Mouse (Mus musculus) neural tube, embryonic 14.5 days (tissue): Measurements from ENCODE around the gene Vmn2r9. TPM values are rescaled to one million over a fixed set of nuclear protein-coding genes. Genes with fewer than 3 reads are reported as not detected.

ENCODE experiments used
- polyA plus RNA-seq: library from polyadenylated mRNA; unstranded; fragments of >200 nt; fragmentation: Nextera tagmentation; extraction: Ambion mirVana; gene quantifications from 2 replicates; pipeline ENCODE4 v1.2.1, GENCODE M21; 2014

Vmn2r9 gene
- polyA plus RNA-seq, 1 experiment from 2014 or later: not detected

Other genes with a start within 250 kb of the Vmn2r9 start
- 42.4 and 49.9 TPM in 2 replicates for gene Gak, start 222.8 kb downstream of the Vmn2r9 start, polyA plus RNA-seq
- gene Tmem175, start 222.8 kb downstream of the Vmn2r9 start, polyA plus RNA-seq: 29.4 and 30.8 TPM in 2 replicates
- gene Idua, start 192.3 kb downstream of the Vmn2r9 start, polyA plus RNA-seq: 11.7 and 12.2 TPM in 2 replicates
- 25.5 and 28.7 TPM in 2 replicates for gene Dgkq, start 182.9 kb downstream of the Vmn2r9 start, polyA plus RNA-seq
- 2.6 and 3.3 TPM in 2 replicates for gene Slc26a1, start 177.0 kb downstream of the Vmn2r9 start, polyA plus RNA-seq
- gene Fgfrl1, start 160.2 kb downstream of the Vmn2r9 start, polyA plus RNA-seq: 6.5 and 7.0 TPM in 2 replicates
- not detected in 2 replicates for gene Rnf212, start 77.6 kb downstream of the Vmn2r9 start, polyA plus RNA-seq
- not detected in 2 replicates for gene Tmed11, start 57.2 kb downstream of the Vmn2r9 start, polyA plus RNA-seq
- gene Vmn2r8, start 43.8 kb downstream of the Vmn2r9 start, polyA plus RNA-seq: not detected in 2 replicates
- not detected in 2 replicates for gene Vmn2r10, start 153.9 kb upstream of the Vmn2r9 start, polyA plus RNA-seq
- gene Vmn2r11, start 207.0 kb upstream of the Vmn2r9 start, polyA plus RNA-seq: not detected in 2 replicates
- gene Vmn2r12, start 245.3 kb upstream of the Vmn2r9 start, polyA plus RNA-seq: not detected in 2 replicates